Mouse (Mus musculus): ENCODE measurements around the gene Gm13697.

Gene Gm13697

GRCm38 (mm10) chr2:83984443-83984842 lies at the start of gene Gm13697:
Gm13697 (plus strand) TSS chr2:83984743.
- WGBS: no CpG with 5 or more reads among the region's 6 CpGs

- under 1% methylated on average over 20 of the region's 20 CpGs for WGBS
Measured at GRCm38 (mm10) chr2:83940931-83941361, 43.6 kb upstream of the Gm13697 start, which contains the start of gene Zswim2. Zswim2 (minus strand) TSS chr2:83941228.

- WGBS: 10% methylated on average over 3 of the region's 3 CpGs
Measured at GRCm38 (mm10) chr2:83941378-83941777, 43.2 kb upstream of the Gm13697 start.

GRCm38 (mm10) chr2:83941792-83942191 lies 42.8 kb upstream of the Gm13697 start:
- 78% methylated on average over 4 of the region's 4 CpGs for WGBS

GRCm38 (mm10) chr2:83955393-83955792 lies 29.1 kb upstream of the Gm13697 start, which contains the start of gene Gm13698:
Gm13698 (plus strand) TSS chr2:83955693.
- no CpG with 5 or more reads among the region's 6 CpGs for WGBS

- WGBS: no CpG with 5 or more reads among the region's 6 CpGs
Measured at GRCm38 (mm10) chr2:83961203-83961602, 23.3 kb upstream of the Gm13697 start, which contains the start of gene Gm13693. Gm13693 (plus strand) TSS chr2:83961503.

- WGBS: no CpG with 5 or more reads among the region's 6 CpGs
Measured at GRCm38 (mm10) chr2:83967013-83967412, 17.5 kb upstream of the Gm13697 start, which contains the start of gene Gm13695. Gm13695 (plus strand) TSS chr2:83967313.

GRCm38 (mm10) chr2:83972823-83973222 lies 11.7 kb upstream of the Gm13697 start, which contains the start of gene Gm13696:
Gm13696 (plus strand) TSS chr2:83973123.
- no CpG with 5 or more reads among the region's 6 CpGs for WGBS

GRCm38 (mm10) chr2:83978633-83979032 lies 5.9 kb upstream of the Gm13697 start, which contains the start of gene Gm13694:
Gm13694 (plus strand) TSS chr2:83978933.
- WGBS: no CpG with 5 or more reads among the region's 6 CpGs

GRCm38 (mm10) chr2:83990253-83990652 lies 5.7 kb downstream of the Gm13697 start, which contains the start of gene Gm13691:
Gm13691 (plus strand) TSS chr2:83990553.
- WGBS: no CpG with 5 or more reads among the region's 6 CpGs

- WGBS: 46% methylated on average over 8 of the region's 9 CpGs
Measured at GRCm38 (mm10) chr2:83993639-83994255, 9.2 kb downstream of the Gm13697 start.

GRCm38 (mm10) chr2:83994526-83994925 lies 10.0 kb downstream of the Gm13697 start:
- 86% methylated on average over 2 of the region's 3 CpGs for WGBS

- 21% methylated on average over 1 of the region's 1 CpGs for WGBS
Measured at GRCm38 (mm10) chr2:84008913-84009312, 24.4 kb downstream of the Gm13697 start.

GRCm38 (mm10) chr2:84009818-84010217 lies 25.3 kb downstream of the Gm13697 start:
- 81% methylated on average over 3 of the region's 3 CpGs for WGBS

GRCm38 (mm10) chr2:84014572-84014971 lies 30.0 kb downstream of the Gm13697 start:
- 78% methylated on average over 6 of the region's 6 CpGs for WGBS

GRCm38 (mm10) chr2:84016291-84016690 lies 31.7 kb downstream of the Gm13697 start:
- whole genome bisulfite sequencing: 82% methylated on average over 5 of the region's 5 CpGs

GRCm38 (mm10) chr2:84018330-84018729 lies 33.8 kb downstream of the Gm13697 start:
- 46% methylated on average over 3 of the region's 3 CpGs for WGBS

- WGBS: 87% methylated on average over 8 of the region's 8 CpGs
Measured at GRCm38 (mm10) chr2:84019519-84020305, 35.2 kb downstream of the Gm13697 start.

- 35% methylated on average over 2 of the region's 2 CpGs for WGBS
Measured at GRCm38 (mm10) chr2:84021930-84022329, 37.4 kb downstream of the Gm13697 start.

- 95% methylated on average over 2 of the region's 2 CpGs for WGBS
Measured at GRCm38 (mm10) chr2:84022905-84023304, 38.4 kb downstream of the Gm13697 start.

- 69% methylated on average over 2 of the region's 2 CpGs for WGBS
Measured at GRCm38 (mm10) chr2:84023319-84023718, 38.8 kb downstream of the Gm13697 start.

GRCm38 (mm10) chr2:84025217-84025616 lies 40.7 kb downstream of the Gm13697 start:
- 51% methylated on average over 4 of the region's 4 CpGs for WGBS

Measured in cerebral cortex, adult 2 months (tissue).